Mouse (Mus musculus) heart, embryonic 15.5 days (tissue): ENCODE data around the gene Zfp467. TPM values are rescaled to one million over a fixed set of nuclear protein-coding genes. Genes with fewer than 3 reads are reported as not detected.
A peak's percentile ranks its signal among the peaks of the same experiment; 100 is the strongest.

ENCODE experiments used
- ATAC-seq: fragments of 200-750 bp; cut with Nextera tagmentation; replicated peaks from 2 replicates; pipeline ENCODE4 v1.8.0; 2017; ENCODE audit warnings: low read depth, moderate TSS enrichment; ENCODE audit not compliant: insufficient number of reproducible peaks, insufficient read depth, low FRiP score
- H3K27ac ChIP-seq: fragments of 300-500 bp; sonication (generic); 2 replicates; pipeline ENCODE4 v1.5.1; 2015; ENCODE audit warnings: mild to moderate bottlenecking, inconsistent platforms
- H3K27me3 ChIP-seq: fragments of 300-500 bp; sonication (generic); 2 replicates; pipeline ENCODE4 v1.6.1; 2015; ENCODE audit warnings: inconsistent platforms
- H3K36me3 ChIP-seq: fragments of 300-500 bp; sonication (generic); 2 replicates; pipeline ENCODE4 v1.6.1; 2015; ENCODE audit warnings: mild to moderate bottlenecking, inconsistent platforms
- H3K4me1 ChIP-seq: fragments of 300-500 bp; sonication (generic); replicated peaks from 2 replicates; pipeline ENCODE4 v1.6.1; 2015; ENCODE audit warnings: inconsistent platforms
- H3K4me2 ChIP-seq: fragments of 300-500 bp; sonication (generic); 2 replicates; pipeline ENCODE4 v1.6.1; 2015; ENCODE audit warnings: inconsistent platforms, mild to moderate bottlenecking, moderate library complexity
- H3K4me3 ChIP-seq: fragments of 300-500 bp; sonication (generic); 2 replicates; pipeline ENCODE4 v1.5.1; 2015; ENCODE audit warnings: mild to moderate bottlenecking, inconsistent platforms
- H3K9ac ChIP-seq: fragments of 300-500 bp; sonication (generic); 2 replicates; pipeline ENCODE4 v1.6.1; 2015; ENCODE audit warnings: mild to moderate bottlenecking, inconsistent platforms
- H3K9me3 ChIP-seq: fragments of 300-500 bp; sonication (generic); replicated peaks from 2 replicates; pipeline ENCODE4 v1.6.1; 2016; ENCODE audit warnings: inconsistent platforms
- WGBS: fragments of 180-500 bp; shearing (Covaris S2); methylation state at CpG from one replicate; pipeline ENCODE4 v1.1.7; 2015; ENCODE audit warnings: mixed read lengths; 5-methylcytosine and 5-hydroxymethylcytosine counted together
- polyA plus RNA-seq: library from polyadenylated mRNA; unstranded; fragments of >200 nt; fragmentation: Nextera tagmentation; extraction: Ambion mirVana; gene quantifications from 2 replicates; pipeline ENCODE4 v1.2.1, GENCODE M21; 2015

Gene Zfp467
- polyA plus RNA-seq, 1 experiment from 2014 or later, result 20.4 TPM

DNA sequence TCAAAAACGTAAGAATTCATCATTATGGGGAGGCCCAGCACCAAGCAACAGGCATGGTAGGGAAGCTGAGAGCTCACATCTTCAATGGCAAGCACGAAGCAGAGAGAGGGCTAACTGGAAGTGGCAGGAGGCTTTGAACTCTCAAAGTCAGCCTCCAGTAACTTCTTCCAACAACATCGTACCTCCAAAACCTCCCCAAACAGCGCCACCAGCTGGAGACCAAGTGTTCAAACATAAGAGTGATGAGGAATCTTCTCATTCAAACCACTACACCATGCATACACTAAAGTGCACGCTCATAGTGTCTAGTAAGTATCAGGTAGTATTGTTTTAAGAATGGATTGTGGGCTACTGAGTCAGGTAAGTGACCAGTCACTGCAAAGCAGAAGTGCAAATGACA is 21.6 kb downstream of the Zfp467 start:
- H3K27ac ChIP-seq, result no peak overlapping the region
- H3K4me1 ChIP-seq, result no peaks in the 10 kb centered on the region; the same call in 1 of the 2 replicates
- ATAC-seq, result no peak
- H3K36me3 ChIP-seq, result no peaks in the 10 kb centered on the region
- 71% methylated on average over 5 of the region's 5 CpGs for WGBS
- H3K9me3 ChIP-seq, result no peaks in the 10 kb centered on the region
- no peak overlapping the region for H3K4me2 ChIP-seq
- no peak overlapping the region for H3K4me3 ChIP-seq
- no peaks in the 10 kb centered on the region for H3K27me3 ChIP-seq
- no peak overlapping the region for H3K9ac ChIP-seq

DNA sequence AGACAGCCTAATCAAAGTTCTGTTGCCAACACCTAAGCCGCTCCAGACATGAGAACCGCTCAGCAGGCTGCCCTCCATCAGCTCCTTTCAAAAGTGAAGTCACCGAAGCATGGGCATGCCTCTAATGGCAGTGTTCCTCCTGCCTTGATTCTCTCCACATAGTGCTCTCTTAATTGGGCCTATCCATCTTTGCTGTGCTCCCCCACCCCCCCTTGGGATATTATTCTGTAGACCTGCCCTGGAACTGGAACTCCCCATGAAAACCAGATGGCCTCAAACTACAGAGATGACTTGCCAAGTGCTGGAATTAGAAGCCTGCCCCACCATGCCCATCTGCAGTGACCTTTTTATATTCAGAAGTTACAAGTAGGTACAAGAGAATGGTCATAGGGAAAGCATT is 22.3 kb downstream of the Zfp467 start:
- Histone ChIP-seq H3K36me3 (no peaks in the 10 kb centered on the region), H3K9me3 (no peaks in the 10 kb centered on the region), H3K4me2 (no peak overlapping the region), H3K4me3 (no peak overlapping the region), H3K9ac (no peak overlapping the region), H3K4me1 (no peaks in the 10 kb centered on the region; the same call in 1 of the 2 replicates), H3K27ac (no peak overlapping the region), H3K27me3 (no peaks in the 10 kb centered on the region)
- WGBS, result 69% methylated on average over 3 of the region's 3 CpGs
- ATAC-seq, result no peak

DNA sequence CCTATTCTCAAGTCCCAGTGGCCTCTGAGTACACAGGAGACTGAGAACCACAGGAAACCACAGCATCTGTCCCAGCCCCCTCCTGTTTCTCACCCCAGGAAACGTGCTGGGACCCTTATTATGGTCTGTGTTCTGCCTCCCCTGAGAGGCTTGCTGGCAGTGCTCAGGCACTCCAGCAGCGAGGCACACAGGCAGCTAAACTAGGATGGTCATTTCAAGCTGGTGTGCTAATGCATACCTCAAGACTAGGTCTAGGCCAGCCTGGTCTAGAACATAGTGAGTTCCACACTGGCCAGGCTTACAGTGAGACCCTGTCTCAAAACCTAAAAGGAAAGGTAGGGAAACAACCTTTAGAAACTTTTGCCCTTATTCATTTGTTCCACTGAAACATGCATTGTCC is 25.0 kb downstream of the Zfp467 start:
- ATAC-seq, result no peak
- WGBS, result 6% methylated on average over 2 of the region's 2 CpGs

DNA sequence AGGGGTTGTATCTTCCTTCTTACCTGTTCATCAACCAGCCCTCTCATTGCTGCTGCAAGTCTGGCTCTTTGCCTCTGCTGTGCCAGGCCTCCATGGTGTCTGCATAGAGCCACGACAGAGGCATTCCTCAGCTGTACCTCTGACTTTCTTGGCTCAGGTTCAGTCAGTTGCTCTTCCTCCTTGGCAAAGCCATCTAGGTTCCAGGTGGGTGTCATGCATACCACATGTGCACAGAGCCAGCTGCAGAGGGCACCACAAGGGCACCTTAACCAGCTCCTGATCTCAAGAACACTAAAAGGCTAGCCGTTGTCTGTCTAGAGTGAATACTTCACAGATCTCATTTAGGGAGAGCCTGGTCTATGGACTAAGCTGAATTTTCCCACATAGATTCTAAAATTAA is 29.1 kb downstream of the Zfp467 start:
- Histone ChIP-seq H3K27ac (no peak overlapping the region), H3K9me3 (no peaks in the 10 kb centered on the region), H3K4me3 (no peak overlapping the region), H3K36me3 (peaks cover 57% of the 10 kb centered on the region), H3K27me3 (no peaks in the 10 kb centered on the region), H3K4me2 (no peak overlapping the region), H3K9ac (no peak overlapping the region), H3K4me1 (peaks cover 5% of the 10 kb centered on the region)
- WGBS, result 67% methylated on average over 2 of the region's 2 CpGs
- no peak for ATAC-seq

More for the DNA sequence above, 25.0 kb downstream of the Zfp467 start:
- no peak overlapping the region for H3K27ac ChIP-seq
- no peaks in the 10 kb centered on the region for H3K27me3 ChIP-seq
- no peaks in the 10 kb centered on the region; the same call in 1 of the 2 replicates for H3K4me1 ChIP-seq
- no peak overlapping the region for H3K9ac ChIP-seq
- H3K9me3 ChIP-seq, result no peaks in the 10 kb centered on the region
- peaks cover 16% of the 10 kb centered on the region for H3K36me3 ChIP-seq
- no peak overlapping the region for H3K4me3 ChIP-seq
- H3K4me2 ChIP-seq, result no peak overlapping the region

DNA sequence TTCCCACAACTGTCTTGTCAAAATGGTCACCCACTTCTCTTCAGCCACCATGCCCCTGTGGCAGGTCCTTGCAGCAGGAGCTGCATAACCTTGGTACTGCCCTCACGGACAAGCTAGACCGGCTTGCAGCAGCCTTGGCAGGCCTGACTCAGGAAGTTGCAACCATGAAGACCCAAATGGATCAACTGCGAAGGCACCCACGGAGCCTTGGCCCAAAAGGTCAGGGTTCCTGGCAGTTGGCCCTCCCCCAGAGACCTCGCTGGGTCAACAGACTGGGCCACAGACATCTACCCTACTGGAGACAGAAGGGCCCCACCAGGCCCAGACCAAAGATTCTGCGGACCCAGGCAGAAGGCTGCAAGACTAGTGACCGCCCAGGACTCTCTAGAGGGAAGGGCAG is 30.0 kb downstream of the Zfp467 start:
- Histone ChIP-seq H3K27me3 (no peaks in the 10 kb centered on the region), H3K9ac (no peak overlapping the region), H3K4me1 (peaks cover 6% of the 10 kb centered on the region), H3K9me3 (no peaks in the 10 kb centered on the region), H3K27ac (no peak overlapping the region), H3K36me3 (peaks cover 61% of the 10 kb centered on the region), H3K4me2 (no peak overlapping the region), H3K4me3 (no peak overlapping the region)
- no peak for ATAC-seq
- WGBS, result 90% methylated on average over 7 of the region's 7 CpGs

DNA sequence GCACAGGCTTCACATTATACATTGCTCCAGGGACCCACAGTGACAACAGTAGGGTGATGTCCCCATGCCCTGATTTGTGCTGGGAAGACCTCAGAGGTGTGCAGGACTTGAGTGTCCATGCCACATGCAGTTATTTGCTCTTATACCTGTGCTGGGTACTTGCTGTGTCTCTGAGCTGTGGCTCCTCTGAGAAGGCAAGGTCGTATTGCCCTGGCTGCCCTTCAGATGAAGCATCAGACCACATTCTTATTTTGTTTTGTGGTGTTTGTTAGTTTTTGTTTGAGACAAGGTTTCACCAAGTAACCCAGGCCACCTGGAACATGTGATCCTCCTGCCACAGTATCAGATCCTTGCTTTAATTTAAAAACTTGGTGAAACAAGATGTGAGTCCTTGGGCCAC is 30.7 kb downstream of the Zfp467 start:
- no peak overlapping the region for H3K4me2 ChIP-seq
- no peak overlapping the region for H3K9ac ChIP-seq
- no peaks in the 10 kb centered on the region for H3K9me3 ChIP-seq
- no peak for ATAC-seq
- H3K27ac ChIP-seq, result no peak overlapping the region
- no peak overlapping the region for H3K4me3 ChIP-seq
- peaks cover 6% of the 10 kb centered on the region; the same call in 1 of the 2 replicates for H3K4me1 ChIP-seq
- H3K27me3 ChIP-seq, result no peaks in the 10 kb centered on the region
- H3K36me3 ChIP-seq, result peaks cover 69% of the 10 kb centered on the region
- 85% methylated on average over 1 of the region's 1 CpGs for WGBS

DNA sequence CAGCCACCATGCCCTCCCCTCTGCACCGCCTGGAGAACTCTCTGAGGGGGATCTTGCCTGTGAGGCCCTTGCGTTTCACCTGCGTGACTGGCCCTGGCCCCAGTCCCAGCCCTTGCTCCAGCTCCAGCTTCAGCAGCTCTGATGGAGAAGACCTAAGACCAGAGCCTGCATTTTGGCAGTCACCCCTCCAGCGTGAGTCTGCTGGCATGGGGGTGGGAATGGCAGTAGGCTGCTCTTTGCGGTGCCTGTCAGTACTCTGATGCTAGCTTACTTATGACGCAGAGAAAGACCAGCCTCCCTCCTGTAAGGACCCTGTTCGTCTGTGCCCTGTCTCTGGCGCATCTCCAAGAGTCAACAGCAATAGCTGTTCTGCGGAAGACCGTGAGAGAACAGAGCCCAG is 32.5 kb downstream of the Zfp467 start:
- H3K4me1 ChIP-seq, result peaks cover 6% of the 10 kb centered on the region; the same call in 1 of the 2 replicates
- no peak overlapping the region for H3K4me3 ChIP-seq
- no peaks in the 10 kb centered on the region for H3K27me3 ChIP-seq
- H3K27ac ChIP-seq, result no peak overlapping the region
- no peak overlapping the region for H3K4me2 ChIP-seq
- ATAC-seq, result no peak
- no peak overlapping the region for H3K9ac ChIP-seq
- H3K9me3 ChIP-seq, result no peaks in the 10 kb centered on the region
- peaks cover 87% of the 10 kb centered on the region for H3K36me3 ChIP-seq
- 70% methylated on average over 10 of the region's 10 CpGs for WGBS

DNA sequence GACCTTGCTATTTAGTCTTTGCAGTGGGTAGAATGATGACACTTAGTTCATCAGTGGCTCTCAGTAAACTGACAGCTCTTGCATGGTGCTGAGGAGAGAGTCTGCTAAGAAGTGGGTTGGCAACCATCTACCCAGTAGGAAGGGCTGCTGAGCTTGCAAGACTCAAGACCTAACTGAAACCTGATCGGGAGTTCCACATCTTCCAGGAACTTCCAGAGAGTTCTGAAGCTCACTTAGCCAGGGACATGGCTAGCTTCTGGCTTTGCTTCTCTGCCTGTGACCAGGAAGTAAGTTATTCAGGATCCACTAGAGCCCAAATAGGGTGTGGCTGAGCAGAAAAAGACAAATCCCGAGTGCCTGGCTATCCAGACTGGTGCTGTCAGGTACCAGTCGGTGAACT is 33.0 kb downstream of the Zfp467 start:
- 81% methylated on average over 3 of the region's 3 CpGs for WGBS
- H3K4me1 ChIP-seq, result peaks cover 6% of the 10 kb centered on the region; the same call in 1 of the 2 replicates
- ATAC-seq, result no peak
- no peak overlapping the region for H3K9ac ChIP-seq
- no peak overlapping the region for H3K27ac ChIP-seq
- no peak overlapping the region for H3K4me3 ChIP-seq
- no peaks in the 10 kb centered on the region for H3K27me3 ChIP-seq
- no peak overlapping the region for H3K4me2 ChIP-seq
- H3K9me3 ChIP-seq, result no peaks in the 10 kb centered on the region
- H3K36me3 ChIP-seq, result peaks cover 89% of the 10 kb centered on the region

DNA sequence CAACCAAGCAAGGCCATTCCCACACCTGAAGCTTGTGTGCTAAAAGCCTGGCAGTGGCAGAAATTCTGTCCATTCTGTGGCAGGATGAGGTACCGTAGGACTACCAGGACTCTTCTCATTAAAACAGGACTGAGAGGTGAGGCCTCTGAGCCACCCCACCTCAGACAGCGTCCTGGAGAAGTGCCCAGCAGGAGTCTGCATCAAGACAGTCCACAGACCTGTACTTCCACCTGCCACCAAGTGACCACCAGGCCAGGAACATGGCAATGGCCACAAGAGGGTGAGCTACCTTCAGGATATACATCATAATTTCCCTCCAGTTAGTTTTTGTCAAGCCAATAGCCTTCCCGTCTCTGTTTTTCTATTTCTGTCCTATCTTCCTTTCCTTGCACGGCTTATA is 33.5 kb downstream of the Zfp467 start:
- no peak overlapping the region for H3K4me3 ChIP-seq
- no peak overlapping the region for H3K4me2 ChIP-seq
- H3K36me3 ChIP-seq, result peaks cover 88% of the 10 kb centered on the region
- H3K9me3 ChIP-seq, result no peaks in the 10 kb centered on the region
- H3K27ac ChIP-seq, result peak overlapping the region; percentile 48; the same call in 1 of the 2 replicates
- ATAC-seq, result no peak
- H3K9ac ChIP-seq, result no peak overlapping the region
- WGBS, result 75% methylated on average over 4 of the region's 4 CpGs
- H3K27me3 ChIP-seq, result no peaks in the 10 kb centered on the region
- H3K4me1 ChIP-seq, result peaks cover 6% of the 10 kb centered on the region; the same call in 1 of the 2 replicates

DNA sequence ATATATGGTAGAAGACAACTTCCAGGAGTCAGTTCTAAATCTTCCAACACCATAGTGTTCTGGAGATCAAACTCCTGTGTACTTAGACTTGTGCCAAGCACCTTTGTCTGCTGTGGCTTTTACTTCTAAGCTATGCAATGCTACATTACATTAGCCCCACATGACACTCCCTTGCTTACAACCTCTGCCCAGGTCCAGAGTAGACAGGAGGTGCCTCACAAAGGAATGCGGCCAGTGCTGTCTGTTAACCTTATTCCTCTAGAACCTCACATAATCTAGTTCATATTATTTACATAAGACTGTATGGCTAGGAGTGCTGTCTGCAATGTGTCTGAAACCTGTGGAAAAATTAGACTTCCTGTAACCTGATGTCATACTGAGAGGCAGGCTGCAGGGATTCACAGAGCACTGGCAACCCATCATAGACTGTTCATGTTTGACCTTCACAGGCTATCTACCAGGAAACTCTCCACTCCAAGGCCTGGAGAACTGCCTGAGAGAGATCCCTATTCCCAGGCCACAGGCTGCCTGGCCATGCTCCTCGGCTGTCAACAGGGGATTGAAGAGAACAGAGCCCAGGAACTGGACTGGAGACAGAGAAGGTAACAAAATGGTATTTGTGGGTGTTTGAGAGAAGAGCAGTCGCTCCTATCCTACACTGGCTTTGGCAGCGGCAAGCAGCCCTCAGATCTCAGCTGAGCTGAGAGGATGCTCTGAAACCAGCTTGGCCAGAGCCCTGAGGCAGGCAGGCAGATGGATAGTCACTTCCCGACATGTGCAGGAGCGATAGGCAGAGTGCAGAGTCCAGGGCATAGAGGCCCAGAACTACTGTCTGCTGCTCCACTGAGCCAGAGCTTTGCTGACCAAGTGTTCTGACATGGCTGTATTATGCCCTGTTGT is 34.2 kb downstream of the Zfp467 start:
- peak overlapping the region; percentile 48 for H3K27ac ChIP-seq
- H3K9me3 ChIP-seq, result no peaks in the 10 kb centered on the region
- ATAC-seq, result peak; percentile 53
- no peak overlapping the region for H3K4me3 ChIP-seq
- H3K27me3 ChIP-seq, result no peaks in the 10 kb centered on the region
- H3K4me1 ChIP-seq, result peaks cover 6% of the 10 kb centered on the region; the same call in 1 of the 2 replicates
- WGBS, result 69% methylated on average over 6 of the region's 6 CpGs
- no peak overlapping the region for H3K9ac ChIP-seq
- peaks cover 90% of the 10 kb centered on the region for H3K36me3 ChIP-seq
- no peak overlapping the region for H3K4me2 ChIP-seq

DNA sequence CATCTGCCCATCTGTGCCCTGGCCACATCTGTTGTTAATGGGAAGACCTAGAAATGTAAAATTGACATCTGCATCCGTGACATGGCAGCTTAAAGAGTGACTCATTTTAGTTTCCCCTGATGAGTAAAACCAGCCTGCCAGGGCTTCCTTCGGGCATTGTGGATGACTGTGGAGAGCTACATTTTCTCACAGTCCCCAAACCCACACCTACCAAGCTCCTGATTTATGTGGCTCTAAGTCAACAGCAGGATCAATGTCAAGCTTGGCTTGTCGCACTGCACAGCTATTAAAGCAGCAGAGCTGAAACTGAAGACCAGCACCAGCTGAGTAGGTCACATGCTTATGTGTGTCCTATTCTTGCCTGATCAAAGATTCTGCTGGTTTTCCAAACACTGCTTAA is 35.1 kb downstream of the Zfp467 start:
- Histone ChIP-seq H3K27ac (no peak overlapping the region; the same call in 1 of the 2 replicates), H3K36me3 (peaks cover 89% of the 10 kb centered on the region), H3K27me3 (no peaks in the 10 kb centered on the region), H3K4me2 (no peak overlapping the region), H3K9me3 (no peaks in the 10 kb centered on the region), H3K9ac (no peak overlapping the region), H3K4me3 (no peak overlapping the region), H3K4me1 (peaks cover 6% of the 10 kb centered on the region; the same call in 1 of the 2 replicates)
- ATAC-seq, result no peak
- WGBS, result 83% methylated on average over 3 of the region's 3 CpGs
